Mouse (Mus musculus): ENCODE results near the gene Palld. TPM values are rescaled to one million over a fixed set of nuclear protein-coding genes. Genes with fewer than 3 reads are reported as not detected.

The Palld gene
- polyA plus RNA-seq, 1 experiment from 2014 or later, result 99.0 TPM

- no peak for DNase-seq (ENCODE audit: low read depth, low spot score)
Measured at GRCm38 (mm10) chr8:61639008-61639407, 263.5 kb downstream of the Palld start.

DNA sequence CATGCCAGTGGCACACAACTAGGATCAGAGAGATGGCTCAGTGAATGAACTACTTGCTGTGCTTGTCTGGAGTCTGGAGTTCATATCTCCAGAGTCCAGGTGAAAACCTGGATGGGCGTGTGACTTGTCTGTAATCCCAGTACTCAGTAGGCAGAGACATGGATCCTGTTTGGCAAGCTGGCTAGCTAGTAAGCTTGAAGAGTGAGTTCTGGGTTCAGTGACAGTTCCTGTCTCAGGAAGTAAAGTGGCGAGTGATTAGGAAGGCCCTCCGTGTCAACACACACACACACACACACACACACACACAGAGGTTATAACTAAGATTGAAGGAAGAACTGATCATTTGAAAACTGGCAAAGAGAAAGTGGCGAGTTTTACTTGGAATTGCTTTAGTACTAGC is 264.8 kb downstream of the Palld start:
- ATAC-seq (no peak), DNase-seq (ENCODE audit: low read depth, low spot score) (no peak)
- ChIA-PET CTCF (interaction anchor here (0.9 to 1.2 kb wide), 4 partner anchors 8 to 44 kb away, joined by 3 to 4 read pairs (median 4); no protein-coding TSS in a partner anchor), POLR2A (no interaction called here)
- in situ Hi-C loops (cut with MboI; ENCODE audit: low pct_unique_long_range_greater_than_20kb), result no loop called here
- no peaks in the 10 kb centered on the region for H3K27me3 ChIP-seq
- TF ChIP-seq CTCF (IDR thresholded peaks at IDR 0.05), result no peak

More at GRCm38 (mm10) chr8:61639008-61639407, 263.5 kb downstream of the Palld start:
- in situ Hi-C loops (cut with MboI; ENCODE audit: low pct_unique_long_range_greater_than_20kb), result no loop called here
- ChIA-PET CTCF (no interaction called here), POLR2A (interaction anchor here (1.0 kb wide), 1 partner anchor 12 kb away, joined by 3 read pairs; no protein-coding TSS in a partner anchor)
- no peak for TF ChIP-seq CTCF (IDR thresholded peaks at IDR 0.05)
- ATAC-seq, result no peak
- H3K27me3 ChIP-seq, result no peaks in the 10 kb centered on the region

DNA sequence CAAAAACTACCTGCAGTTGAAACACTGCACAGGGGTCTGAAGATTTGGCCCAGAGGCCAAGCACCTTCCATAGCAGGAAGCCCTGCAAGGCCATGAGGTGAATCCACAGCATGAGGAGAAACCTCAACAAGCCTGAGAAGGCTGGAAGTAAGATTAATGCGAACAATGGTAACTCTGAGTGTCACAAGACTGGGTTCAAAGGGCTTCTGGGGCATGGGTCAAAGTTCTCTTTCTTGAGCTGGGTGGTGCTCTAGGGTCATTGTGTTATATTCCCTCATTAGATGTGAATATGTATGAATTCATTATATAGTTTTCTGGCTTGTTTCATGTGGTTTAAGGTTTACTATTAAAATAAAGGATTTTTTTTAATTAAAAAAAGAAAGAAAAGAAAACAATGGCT is 267.7 kb downstream of the Palld start:
- no peak for ATAC-seq
- in situ Hi-C loops (cut with MboI; ENCODE audit: low pct_unique_long_range_greater_than_20kb), result no loop called here
- ChIA-PET POLR2A (no interaction called here), CTCF (no interaction called here)
- no peaks in the 10 kb centered on the region for H3K27me3 ChIP-seq
- DNase-seq (ENCODE audit: low read depth, low spot score), result no peak
- no peak for TF ChIP-seq CTCF (IDR thresholded peaks at IDR 0.05)

- in situ Hi-C loops (cut with MboI; ENCODE audit: low pct_unique_long_range_greater_than_20kb), result no loop called here
- DNase-seq (ENCODE audit: low read depth, low spot score) (no peak), ATAC-seq (no peak)
- POLR2A ChIA-PET, result no interaction called here
- CTCF ChIA-PET, result no interaction called here
- TF ChIP-seq CTCF (IDR thresholded peaks at IDR 0.05), result no peak
- H3K27me3 ChIP-seq, result no peaks in the 10 kb centered on the region
Measured at GRCm38 (mm10) chr8:61632331-61632730, 270.2 kb downstream of the Palld start.

DNA sequence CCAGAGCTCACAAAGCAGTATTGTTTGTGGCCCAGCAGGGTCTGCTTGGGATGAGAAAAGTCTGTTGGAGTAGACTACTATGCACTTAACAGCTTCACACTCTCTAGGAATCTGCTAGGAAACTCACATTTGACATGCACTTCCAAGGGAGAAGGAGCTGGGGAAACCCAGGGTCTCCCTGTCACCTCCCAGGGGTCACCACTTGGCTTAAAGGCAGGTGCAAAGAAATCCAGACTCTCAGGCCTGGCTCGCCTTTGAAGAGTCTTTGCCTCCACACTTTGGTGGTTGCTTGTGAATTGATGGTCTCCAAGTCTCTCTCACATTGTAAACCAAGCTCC is 272.9 kb downstream of the Palld start:
- POLR2A ChIA-PET, result interaction anchor here (0.6 kb wide), 1 partner anchor 11 kb away, joined by 3 read pairs; no protein-coding TSS in a partner anchor

DNA sequence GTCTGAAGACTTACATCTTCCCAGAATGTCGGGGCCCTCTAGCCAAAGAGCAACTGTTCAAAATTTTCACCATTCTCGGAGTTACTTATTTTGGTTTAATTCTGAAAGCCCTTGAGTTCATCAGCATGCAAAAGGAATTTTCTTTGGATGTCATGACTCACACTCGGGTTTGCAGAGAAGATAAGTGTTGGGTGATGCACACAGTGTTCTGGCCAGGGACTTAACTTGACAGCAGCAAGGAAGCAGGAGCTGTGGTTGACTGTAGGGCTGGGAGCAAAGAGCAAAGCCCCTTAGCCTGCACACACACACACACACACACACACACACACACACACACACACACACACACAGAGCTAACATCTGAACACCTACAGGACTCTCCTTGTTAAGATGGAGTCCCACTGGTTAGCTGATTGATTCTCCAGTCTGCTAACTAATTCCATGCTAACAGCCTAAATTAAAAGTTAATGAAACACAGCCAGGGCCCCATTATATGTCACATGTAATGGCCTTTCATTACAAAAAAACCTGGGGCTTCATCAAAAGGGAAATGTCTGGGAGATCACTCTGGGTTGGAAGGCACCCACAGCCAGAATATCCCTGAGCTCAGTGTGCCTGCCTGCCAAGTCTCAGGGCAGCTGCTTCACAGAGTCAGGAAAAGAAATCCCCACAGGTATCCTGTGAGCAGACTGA is 273.4 kb downstream of the Palld start:
- no peak for TF ChIP-seq CTCF (IDR thresholded peaks at IDR 0.05)
- in situ Hi-C loops (cut with MboI; ENCODE audit: low pct_unique_long_range_greater_than_20kb), result no loop called here
- DNase-seq (ENCODE audit: low read depth, low spot score) (no peak), ATAC-seq (no peak)
- ChIA-PET CTCF (interaction anchor here (0.8 to 1.8 kb wide), 4 partner anchors 8 to 19 kb away, joined by 3 to 4 read pairs (median 3); no protein-coding TSS in a partner anchor), POLR2A (no interaction called here)
- H3K27me3 ChIP-seq, result no peaks in the 10 kb centered on the region

More for the DNA sequence above, 272.9 kb downstream of the Palld start:
- TF ChIP-seq CTCF (IDR thresholded peaks at IDR 0.05), result no peak
- no peak for DNase-seq (ENCODE audit: low read depth, low spot score)
- CTCF ChIA-PET, result interaction anchor here (0.8 to 1.8 kb wide), 3 partner anchors 11 to 19 kb away, joined by 3 read pairs; no protein-coding TSS in a partner anchor
- H3K27me3 ChIP-seq, result no peaks in the 10 kb centered on the region
- in situ Hi-C loops (cut with MboI; ENCODE audit: low pct_unique_long_range_greater_than_20kb), result no loop called here
- ATAC-seq, result no peak

DNA sequence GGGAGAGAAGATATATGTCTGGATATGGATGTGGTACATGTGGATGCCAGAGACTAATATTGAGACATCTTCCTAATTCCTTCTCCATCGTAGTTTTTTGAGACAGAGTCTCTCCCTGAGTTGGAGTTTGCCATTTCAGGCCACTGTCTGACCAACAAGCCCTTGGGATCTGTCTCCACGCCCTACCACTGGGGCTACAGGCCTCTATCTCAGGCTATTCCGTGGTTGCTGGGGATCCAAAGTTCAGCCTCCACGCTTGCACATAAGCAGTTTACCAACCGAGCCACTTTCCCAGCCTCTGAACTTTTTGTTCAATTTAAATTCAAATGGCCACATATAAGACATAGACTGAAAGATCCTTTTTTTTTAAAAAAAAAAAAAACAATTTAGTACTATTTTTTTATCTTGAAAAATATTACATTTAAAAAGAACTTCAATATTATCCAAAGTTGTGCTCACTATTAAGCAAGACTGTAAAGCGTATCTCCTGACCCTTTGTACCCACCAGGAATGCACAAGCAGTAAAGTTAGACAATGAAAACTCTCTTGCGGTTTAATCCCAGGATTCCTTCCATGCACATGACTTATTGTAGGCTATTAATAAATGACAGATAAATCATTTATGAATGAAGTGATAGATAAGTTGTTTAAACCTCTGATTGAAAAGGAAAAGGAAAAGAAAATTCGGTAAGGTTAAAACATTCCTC is 276.1 kb downstream of the Palld start:
- H3K27me3 ChIP-seq, result no peaks in the 10 kb centered on the region
- in situ Hi-C loops (cut with MboI; ENCODE audit: low pct_unique_long_range_greater_than_20kb), result no loop called here
- ATAC-seq, result no peak
- ChIA-PET POLR2A (interaction anchor here (0.7 kb wide), 1 partner anchor 12 kb away, joined by 3 read pairs; no protein-coding TSS in a partner anchor), CTCF (interaction anchor here (1.1 to 1.3 kb wide), 2 partner anchors 10 to 43 kb away, joined by 4 to 7 read pairs; no protein-coding TSS in a partner anchor)
- TF ChIP-seq CTCF (IDR thresholded peaks at IDR 0.05), result no peak
- DNase-seq (ENCODE audit: low read depth, low spot score), result no peak

DNA sequence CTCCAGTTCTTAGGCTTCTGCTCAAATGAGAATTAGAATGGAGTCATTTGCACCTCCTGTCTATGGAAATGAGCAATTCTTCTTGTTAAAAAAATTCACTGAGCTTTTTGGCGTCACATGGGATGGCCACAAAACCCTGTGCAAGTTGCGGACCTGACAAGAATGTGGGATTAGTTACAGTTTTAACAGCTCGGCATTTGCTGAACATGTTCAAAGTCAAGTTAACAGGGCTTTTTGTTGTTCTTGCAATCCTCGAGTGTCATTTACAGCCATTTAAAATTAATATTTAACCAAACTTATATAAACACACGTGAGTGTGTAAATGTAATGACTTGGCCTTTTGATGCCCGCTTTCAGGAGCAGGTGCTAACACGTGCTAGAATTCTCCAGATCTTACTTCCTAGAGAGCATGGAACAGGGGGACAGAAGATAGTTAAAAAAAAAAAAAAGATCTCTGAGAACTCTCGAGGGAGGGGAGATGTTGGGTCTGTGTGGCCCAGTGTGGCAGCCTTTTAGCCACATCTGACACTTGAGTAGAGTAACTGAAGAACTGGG is 276.8 kb downstream of the Palld start:
- POLR2A ChIA-PET, result interaction anchor here (0.8 to 0.9 kb wide), 2 partner anchors 63 to 133 kb away, joined by 3 to 5 read pairs; no protein-coding TSS in a partner anchor

GRCm38 (mm10) chr8:61623485-61624417 is 278.7 kb downstream of the Palld start:
- peak; percentile 85 for DNase-seq (ENCODE audit: low read depth, low spot score)
- no peak for TF ChIP-seq CTCF (IDR thresholded peaks at IDR 0.05)
- no peaks in the 10 kb centered on the region for H3K27me3 ChIP-seq
- ATAC-seq, result peak; percentile 95
- CTCF ChIA-PET, result interaction anchor here (0.9 to 1.7 kb wide), 5 partner anchors 10 to 76 kb away, joined by 3 to 5 read pairs (median 3); no protein-coding TSS in a partner anchor
- in situ Hi-C loops (cut with MboI; ENCODE audit: low pct_unique_long_range_greater_than_20kb), result no loop called here
- POLR2A ChIA-PET, result interaction anchor here (0.5 to 0.9 kb wide), 3 partner anchors 17 to 245 kb away, joined by 3 to 6 read pairs (median 3); no protein-coding TSS in a partner anchor

More for the DNA sequence above, 276.8 kb downstream of the Palld start:
- CTCF ChIA-PET, result interaction anchor here (1.3 to 1.6 kb wide), 2 partner anchors 9 to 42 kb away, joined by 6 to 7 read pairs; no protein-coding TSS in a partner anchor
- ATAC-seq (no peak), DNase-seq (ENCODE audit: low read depth, low spot score) (no peak)
- in situ Hi-C loops (cut with MboI; ENCODE audit: low pct_unique_long_range_greater_than_20kb), result no loop called here
- H3K27me3 ChIP-seq, result no peaks in the 10 kb centered on the region
- TF ChIP-seq CTCF (IDR thresholded peaks at IDR 0.05), result no peak

Data from Patski (cell line).